Mouse (Mus musculus) bone marrow macrophage, adult 2 months (primary cell): ENCODE measurements around the gene Chmp3. TPM values are rescaled to one million over a fixed set of nuclear protein-coding genes. Genes with fewer than 3 reads are reported as not detected.

ENCODE experiments used
- H3K27ac ChIP-seq: 2 replicates; pipeline ENCODE4 v1.5.1; 2012; ENCODE audit warnings: low read depth, low read length; ENCODE audit not compliant: insufficient read depth
- H3K4me1 ChIP-seq: 2 replicates; pipeline ENCODE4 v1.6.1; 2012; ENCODE audit warnings: low read length; ENCODE audit not compliant: control insufficient read depth, insufficient read depth
- H3K4me3 ChIP-seq: 2 replicates; pipeline ENCODE4 v1.5.1; 2012; ENCODE audit warnings: mild to moderate bottlenecking, low read length, moderate library complexity; ENCODE audit not compliant: insufficient read depth
- CTCF ChIP-seq: IDR thresholded peaks from 2 replicates; pipeline ENCODE4 v1.5.1; 2012; ENCODE audit warnings: low read depth, mild to moderate bottlenecking, low read length, moderate library complexity
- POLR2A ChIP-seq: IDR thresholded peaks from 2 replicates; pipeline ENCODE4 v1.6.1; 2012; ENCODE audit warnings: mild to moderate bottlenecking, low read depth, low read length, borderline replicate concordance
- polyA plus RNA-seq: library from polyadenylated mRNA; stranded (reverse); fragments of >200 nt; gene quantifications from 2 replicates; pipeline ENCODE4 v1.2.4, GENCODE M21; 2012; ENCODE audit not compliant: missing spikeins, insufficient read depth, insufficient read length

Chmp3 gene
- polyA plus RNA-seq, 1 experiment = 254 TPM

DNA sequence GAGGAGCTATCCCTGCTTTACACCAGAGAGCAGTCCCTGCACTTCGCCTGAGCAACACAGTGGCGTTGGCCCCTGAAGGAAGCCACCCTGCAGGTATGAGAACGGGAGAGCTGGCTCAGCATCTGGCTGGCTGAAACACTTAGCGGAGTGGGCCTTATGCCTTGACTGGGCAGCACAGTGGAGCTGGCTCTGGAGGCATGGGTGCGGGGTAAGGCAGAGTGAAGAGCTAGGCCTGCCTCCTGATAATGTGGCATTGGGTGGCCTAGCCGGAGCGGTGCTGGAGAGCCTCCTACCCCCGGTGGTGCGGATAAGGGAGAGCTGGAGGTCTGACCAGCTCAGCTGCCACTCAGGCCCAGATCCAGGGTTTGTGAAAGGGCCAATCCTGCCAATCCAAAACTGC lies 15.8 kb upstream of the Chmp3 start:
- no peak overlapping the region for H3K4me3 ChIP-seq
- TF ChIP-seq POLR2A (no peak), CTCF (no peak)
- H3K4me1 ChIP-seq = no peaks in the 10 kb centered on the region
- no peak overlapping the region for H3K27ac ChIP-seq

DNA sequence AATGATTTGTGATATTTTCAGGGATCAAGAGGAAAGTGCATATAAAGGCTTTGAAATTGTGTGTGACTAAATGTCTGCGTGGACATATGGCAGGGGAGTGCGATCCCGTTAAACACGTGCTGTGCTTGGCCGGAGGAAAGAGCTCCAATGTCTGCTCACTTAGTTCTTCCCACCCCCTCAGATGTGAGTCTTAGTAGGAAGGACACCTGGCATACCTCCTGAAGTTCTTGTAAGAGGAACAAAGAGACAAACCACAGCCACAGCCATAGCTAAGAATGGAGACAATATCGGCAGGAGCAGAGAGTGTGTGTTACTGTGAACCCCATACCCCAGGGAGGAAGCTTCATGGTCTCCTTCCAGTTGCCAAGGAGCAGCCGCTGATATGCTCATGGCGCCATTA lies 13.4 kb upstream of the Chmp3 start:
- TF ChIP-seq POLR2A = no peak
- TF ChIP-seq CTCF = no peak
- H3K4me3 ChIP-seq = no peak overlapping the region
- H3K27ac ChIP-seq = no peak overlapping the region
- no peaks in the 10 kb centered on the region for H3K4me1 ChIP-seq

- TF ChIP-seq CTCF (no peak), POLR2A (no peak)
- H3K27ac ChIP-seq = peak overlapping the region; percentile 73
- H3K4me1 ChIP-seq = peaks cover 6% of the 10 kb centered on the region
- no peak overlapping the region for H3K4me3 ChIP-seq
Observed at GRCm38 (mm10) chr6:71537286-71537685, 6.3 kb upstream of the Chmp3 start.

- TF ChIP-seq POLR2A (no peak), CTCF (no peak)
- peak overlapping the region; percentile 63 for H3K27ac ChIP-seq
- peaks cover 13% of the 10 kb centered on the region for H3K4me1 ChIP-seq
- H3K4me3 ChIP-seq = no peak overlapping the region
Observed at GRCm38 (mm10) chr6:71555507-71555951, 11.9 kb downstream of the Chmp3 start.

DNA sequence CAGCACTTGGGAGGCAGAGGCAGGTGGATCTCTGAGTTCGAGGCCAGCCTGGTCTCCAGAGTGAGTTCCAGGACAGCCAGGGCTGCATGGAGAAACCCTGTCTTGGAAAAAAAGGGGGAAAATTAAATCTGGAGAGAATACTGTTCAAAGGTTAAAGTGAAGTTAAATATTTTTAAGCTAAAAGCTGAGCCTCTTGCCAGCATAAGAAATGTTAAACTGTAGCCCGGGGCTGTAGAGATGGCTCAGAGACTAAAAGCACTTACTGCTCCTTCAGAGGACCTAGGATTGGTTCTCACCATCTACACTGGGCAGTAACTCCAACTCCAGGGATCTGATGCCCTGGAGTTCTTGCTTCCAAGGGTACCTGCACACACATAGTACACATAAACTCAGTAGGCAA lies 13.2 kb downstream of the Chmp3 start:
- TF ChIP-seq CTCF (no peak), POLR2A (no peak)
- H3K4me3 ChIP-seq = no peak overlapping the region

GRCm38 (mm10) chr6:71568616-71569015 lies 25.0 kb downstream of the Chmp3 start:
- H3K4me3 ChIP-seq = no peak overlapping the region
- TF ChIP-seq POLR2A (no peak), CTCF (no peak)
- H3K4me1 ChIP-seq = peaks cover 23% of the 10 kb centered on the region
- no peak overlapping the region for H3K27ac ChIP-seq

More for the DNA sequence above, 13.2 kb downstream of the Chmp3 start:
- Histone ChIP-seq H3K4me1 (peaks cover 13% of the 10 kb centered on the region), H3K27ac (no peak overlapping the region)

DNA sequence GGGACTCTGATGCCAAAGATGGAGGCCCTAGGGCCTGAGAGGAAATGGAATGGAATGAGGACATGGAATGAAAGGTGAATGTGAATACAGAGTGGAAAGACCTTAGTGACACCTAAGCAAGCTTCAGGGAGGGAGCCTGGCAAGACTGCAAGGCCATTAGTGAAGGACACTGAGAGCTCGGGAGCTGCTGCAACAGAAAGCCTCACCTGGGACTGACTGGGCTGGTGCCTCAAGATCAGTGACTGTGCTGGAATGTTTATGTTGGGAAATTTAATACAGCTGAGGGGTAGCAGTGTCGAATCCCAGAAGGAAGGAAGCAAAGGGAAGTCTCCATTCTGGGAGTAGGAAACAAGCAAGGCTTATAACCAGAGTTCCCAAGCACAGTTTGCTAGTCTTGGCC lies 25.4 kb downstream of the Chmp3 start:
- TF ChIP-seq CTCF (no peak), POLR2A (no peak)
- Histone ChIP-seq H3K27ac (no peak overlapping the region), H3K4me3 (no peak overlapping the region), H3K4me1 (peaks cover 23% of the 10 kb centered on the region)

DNA sequence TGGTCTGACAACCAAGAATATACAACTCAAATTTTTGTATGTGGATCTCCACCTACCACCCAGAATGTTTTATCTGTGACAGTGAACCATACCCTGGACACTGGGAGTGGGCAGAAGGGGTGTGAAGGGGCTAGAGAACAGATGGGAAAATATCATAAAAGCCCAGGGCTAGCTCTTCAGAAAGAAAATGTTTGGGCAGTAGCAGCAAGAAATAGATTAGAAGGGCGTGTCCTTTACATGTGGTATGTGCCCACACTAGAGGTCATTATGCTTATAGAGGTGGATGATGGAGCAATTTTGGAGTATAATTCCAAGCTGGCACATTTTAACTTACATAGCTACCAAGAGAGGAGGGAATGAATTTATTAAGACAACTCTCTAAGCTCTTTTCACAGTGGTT lies 31.8 kb downstream of the Chmp3 start:
- no peak overlapping the region for H3K27ac ChIP-seq
- H3K4me1 ChIP-seq = peaks cover 7% of the 10 kb centered on the region
- TF ChIP-seq CTCF = no peak
- no peak for TF ChIP-seq POLR2A
- H3K4me3 ChIP-seq = no peak overlapping the region

- H3K27ac ChIP-seq = no peak overlapping the region
- no peak overlapping the region for H3K4me3 ChIP-seq
- no peak for TF ChIP-seq POLR2A
- no peak for TF ChIP-seq CTCF
- peaks cover 4% of the 10 kb centered on the region; the same call in 1 of the 2 replicates for H3K4me1 ChIP-seq
Observed at GRCm38 (mm10) chr6:71579478-71579877, 35.9 kb downstream of the Chmp3 start.

DNA sequence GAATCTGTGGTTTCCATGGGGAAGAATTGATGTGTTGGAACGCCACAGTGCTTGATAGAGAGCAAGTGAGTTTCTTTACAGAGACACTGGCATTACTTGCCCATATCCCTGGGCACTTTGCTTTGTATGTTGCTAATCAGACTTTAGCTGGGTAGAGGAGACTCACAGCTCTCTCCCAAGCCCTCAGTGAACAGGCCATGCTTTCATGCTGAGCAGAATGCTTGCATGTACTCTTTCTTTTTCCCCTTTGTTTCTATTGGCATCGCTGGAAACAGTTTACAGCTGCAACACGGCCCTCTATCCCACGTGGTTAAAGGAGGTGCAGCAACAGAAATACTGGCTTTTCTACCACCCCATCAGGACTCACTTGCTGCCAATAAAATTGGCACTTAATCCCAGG lies 39.6 kb downstream of the Chmp3 start:
- Histone ChIP-seq H3K4me1 (peaks cover 4% of the 10 kb centered on the region; the same call in 1 of the 2 replicates), H3K4me3 (no peak overlapping the region), H3K27ac (no peak overlapping the region)
- TF ChIP-seq POLR2A (no peak), CTCF (no peak)

GRCm38 (mm10) chr6:71589401-71589800 lies 45.8 kb downstream of the Chmp3 start:
- H3K4me1 ChIP-seq = no peaks in the 10 kb centered on the region; the same call in 1 of the 2 replicates
- H3K4me3 ChIP-seq = no peak overlapping the region
- H3K27ac ChIP-seq = no peak overlapping the region
- TF ChIP-seq POLR2A (no peak), CTCF (no peak)
